Mouse (Mus musculus): ENCODE data around the gene Armc3.

GRCm38 (mm10) chr2:19152687-19153086, 46.4 kb upstream of the Armc3 start:
- TF ChIP-seq POLR2A (IDR thresholded peaks at IDR 0.05; ENCODE audit: low read depth, low read length) (no peak), CTCF (conservative IDR thresholded peaks at IDR 0.05; ENCODE audit: insufficient read depth, insufficient read length, low read depth, low read length) (no peak)
